Mouse (Mus musculus): Measurements from ENCODE around the gene Ltf.

The Ltf gene

DNA sequence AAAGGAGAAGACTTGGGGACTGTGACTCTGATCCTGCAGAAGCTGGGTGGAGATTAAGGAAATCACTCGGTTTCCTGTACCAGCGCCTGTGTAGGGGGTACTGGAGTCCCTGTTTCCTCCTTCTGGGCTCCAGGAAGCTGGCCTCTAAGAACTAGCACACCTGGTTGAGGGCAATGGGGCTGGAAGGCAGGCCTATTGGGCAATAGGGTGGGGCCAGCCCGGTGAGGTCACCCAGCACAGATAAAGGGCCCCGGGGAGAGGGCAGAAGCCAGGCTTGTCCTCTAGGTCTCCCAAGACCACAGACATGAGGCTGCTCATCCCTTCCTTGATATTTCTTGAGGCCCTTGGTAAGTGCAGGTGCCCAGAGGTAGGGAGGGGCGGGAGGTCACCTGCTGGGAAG is at the start of gene Ltf:
TSS of gene Ltf (plus strand) at position 250 of the 400 bp plus-strand sequence.
- DNase-seq (ENCODE audit: low spot score in 2 of 2), result no peak

- no peak for DNase-seq (ENCODE audit: low spot score in 2 of 2)
Measured at GRCm38 (mm10) chr9:110979411-110979810, 39.7 kb upstream of the Ltf start.

DNA sequence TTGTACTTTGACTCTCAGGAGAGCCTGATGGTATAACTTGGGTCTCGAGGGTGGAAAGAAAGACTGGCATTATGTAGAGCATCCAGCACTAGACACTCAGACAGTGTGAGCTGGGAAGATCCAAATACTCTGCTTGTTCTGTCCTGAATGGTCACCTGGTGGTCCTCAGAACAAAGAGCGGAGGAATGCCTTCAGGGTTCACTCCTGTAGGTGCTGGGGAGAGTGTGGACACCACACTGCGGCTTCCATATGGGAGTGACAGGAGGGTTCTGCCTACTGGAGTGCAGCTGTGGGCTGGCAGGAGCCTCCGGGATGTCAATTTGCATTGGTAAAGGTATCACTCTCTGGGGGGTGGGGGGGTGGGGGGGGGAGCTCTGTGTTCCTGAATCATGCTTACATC is 36.7 kb upstream of the Ltf start:
- no peak for DNase-seq (ENCODE audit: low spot score in 2 of 2)

DNA sequence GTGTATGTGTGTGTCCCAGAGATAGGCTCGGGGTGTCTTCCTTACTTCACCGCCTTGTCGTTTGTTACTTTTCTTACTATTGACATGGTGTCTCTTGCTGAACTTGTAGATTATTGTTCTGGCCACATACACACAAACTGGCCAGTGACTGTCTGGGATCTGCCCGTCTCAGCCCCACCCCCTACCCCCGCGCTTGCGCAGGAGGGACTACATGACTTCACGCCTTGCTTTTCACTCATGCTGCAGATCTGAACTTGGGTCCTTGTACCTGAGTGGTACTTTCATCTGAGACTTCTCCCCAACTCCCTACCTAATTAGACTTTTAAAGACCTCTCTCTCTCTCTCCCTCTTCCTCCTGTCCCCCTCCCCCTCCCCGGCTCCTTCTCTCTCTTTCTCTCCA is 35.0 kb upstream of the Ltf start:
- DNase-seq (ENCODE audit: low spot score in 2 of 2), result no peak

GRCm38 (mm10) chr9:110985541-110985940 is 33.5 kb upstream of the Ltf start:
- DNase-seq (ENCODE audit: low spot score in 2 of 2), result no peak

DNA sequence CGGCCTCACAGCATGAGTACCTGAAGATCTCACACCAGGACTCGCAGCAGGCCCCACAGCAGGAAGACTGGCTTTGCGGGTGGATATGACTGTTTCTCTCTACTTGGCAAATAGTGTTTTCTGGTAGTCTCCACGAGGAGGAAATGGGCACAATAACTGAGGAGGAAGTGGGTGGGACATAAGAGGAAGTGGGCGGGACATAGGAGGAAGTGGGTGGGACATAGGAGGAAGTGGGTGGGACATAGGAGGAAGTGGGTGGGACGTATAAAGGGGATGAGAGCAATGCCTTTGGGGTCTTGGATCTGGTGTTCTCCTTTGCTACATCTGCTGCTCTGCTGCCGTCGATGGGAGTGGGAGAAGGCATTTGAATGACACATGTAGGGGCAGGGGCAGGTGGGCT is 33.1 kb upstream of the Ltf start:
- DNase-seq (ENCODE audit: low spot score in 2 of 2), result no peak

- DNase-seq (ENCODE audit: low spot score in 2 of 2), result no peak
Measured at GRCm38 (mm10) chr9:110987331-110987730, 31.7 kb upstream of the Ltf start.

DNA sequence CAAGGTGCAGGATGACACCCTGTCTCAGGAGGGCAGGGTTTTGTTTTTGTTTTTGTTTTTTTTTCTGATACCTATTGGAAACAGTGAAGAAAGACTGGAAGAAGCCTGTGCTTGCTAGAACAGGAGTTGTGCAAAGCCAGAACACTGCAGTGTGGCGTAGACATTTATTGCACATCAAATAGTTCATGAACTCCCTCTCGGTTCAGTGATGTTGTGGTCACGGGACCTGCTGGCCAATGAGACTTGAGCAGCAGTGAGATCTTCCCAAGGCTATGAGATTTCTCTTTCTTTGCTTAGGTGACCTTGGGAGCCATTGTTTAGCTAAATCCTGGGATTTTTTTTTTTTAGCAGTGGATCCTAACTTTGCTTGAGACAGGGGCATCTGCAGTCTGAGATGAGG is 31.0 kb upstream of the Ltf start:
- no peak for DNase-seq (ENCODE audit: low spot score in 2 of 2)

DNA sequence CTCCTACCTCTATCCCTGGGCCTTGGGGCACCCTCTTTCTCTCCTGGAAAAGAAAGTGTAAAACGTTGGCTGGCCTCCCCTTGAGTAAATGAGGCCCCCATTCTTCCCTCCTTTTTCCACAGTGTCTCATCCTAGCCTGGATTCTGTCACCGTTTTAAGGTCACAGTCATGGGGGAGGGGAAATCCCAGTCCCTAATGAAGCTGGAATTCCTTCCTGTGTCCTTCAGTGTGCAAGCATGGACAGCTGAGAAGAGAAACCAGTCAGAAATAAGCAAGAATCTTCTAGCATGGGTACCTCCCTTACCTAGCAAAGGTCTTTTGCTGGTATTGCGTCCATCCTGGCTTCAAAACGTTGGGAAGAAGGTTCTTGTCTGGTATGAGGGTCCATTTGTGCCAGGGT is 29.9 kb upstream of the Ltf start:
- no peak for DNase-seq (ENCODE audit: low spot score in 2 of 2)

DNA sequence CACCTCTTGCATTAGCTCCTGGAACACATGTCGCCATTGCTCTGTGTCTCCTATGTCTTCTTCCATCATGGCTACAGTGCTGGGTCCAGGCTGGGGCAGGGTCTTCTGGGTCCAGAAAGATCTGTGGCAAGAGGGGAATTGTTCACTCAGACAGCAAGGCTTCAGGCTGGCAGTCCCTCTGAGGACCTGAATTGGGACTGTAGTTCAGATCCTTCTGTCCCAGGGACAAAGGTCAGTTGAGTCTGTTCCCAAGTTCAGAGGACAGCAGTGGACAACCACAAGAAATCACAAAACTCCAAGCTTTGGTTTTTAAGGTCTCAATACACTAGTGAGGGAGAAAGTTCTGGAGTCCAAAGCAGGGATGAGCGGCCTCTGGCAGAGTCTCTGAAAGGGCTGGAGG is 29.5 kb upstream of the Ltf start:
- DNase-seq (ENCODE audit: low spot score in 2 of 2), result no peak

GRCm38 (mm10) chr9:110990204-110990603 is 28.9 kb upstream of the Ltf start, which contains the start of gene Rtp3:
Gene Rtp3 (minus strand): TSS chr9:110990583.
- no peak for DNase-seq (ENCODE audit: low spot score in 2 of 2)

- DNase-seq (ENCODE audit: low spot score in 2 of 2), result no peak
Measured at GRCm38 (mm10) chr9:110993281-110993709, 25.8 kb upstream of the Ltf start.

DNA sequence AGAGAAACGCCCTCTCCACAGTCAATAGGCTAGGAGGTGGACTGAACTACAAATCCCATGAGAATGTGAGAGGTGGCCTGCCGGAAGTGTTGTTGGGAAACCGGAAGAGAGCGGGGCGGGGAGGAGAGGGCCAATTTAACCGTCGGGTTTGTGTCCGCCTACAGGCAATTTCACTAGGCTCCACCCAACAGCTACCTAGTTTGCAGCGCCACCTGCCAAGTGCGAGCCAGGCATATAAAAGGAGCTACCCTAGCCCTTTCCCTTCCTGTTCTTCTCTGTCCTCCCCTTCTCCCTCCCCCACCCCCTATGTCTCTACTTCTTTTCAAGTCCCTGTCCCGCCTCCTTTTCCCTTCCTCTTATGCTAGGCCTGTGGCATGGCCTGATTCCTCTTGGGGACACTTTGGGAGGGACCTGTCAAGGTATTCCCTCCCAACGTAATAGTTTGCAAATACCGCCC is 24.3 kb upstream of the Ltf start:
- DNase-seq (ENCODE audit: low spot score in 2 of 2), result peak; percentile 29 to 50

DNA sequence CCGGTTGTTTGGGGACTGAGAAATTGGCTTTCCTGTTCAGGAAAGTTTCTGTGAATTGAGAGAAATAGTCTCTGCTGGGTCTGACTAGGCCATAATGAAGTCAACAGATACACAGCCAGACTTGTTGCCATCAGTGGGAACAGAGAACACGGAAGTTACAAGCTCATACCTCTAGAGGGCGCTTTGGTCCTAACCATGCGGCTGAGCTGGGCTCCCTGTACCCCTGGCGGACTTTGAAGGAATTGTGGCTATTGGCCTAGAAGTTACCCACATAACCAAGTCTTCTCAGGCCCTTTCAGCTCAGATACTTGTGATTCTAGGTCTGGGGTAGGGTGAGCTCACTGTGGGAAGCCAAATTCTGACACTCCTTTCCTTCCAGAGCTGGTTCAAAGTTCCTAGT is 21.8 kb upstream of the Ltf start:
- DNase-seq (ENCODE audit: low spot score in 2 of 2), result peak; percentile 39 to 67

DNA sequence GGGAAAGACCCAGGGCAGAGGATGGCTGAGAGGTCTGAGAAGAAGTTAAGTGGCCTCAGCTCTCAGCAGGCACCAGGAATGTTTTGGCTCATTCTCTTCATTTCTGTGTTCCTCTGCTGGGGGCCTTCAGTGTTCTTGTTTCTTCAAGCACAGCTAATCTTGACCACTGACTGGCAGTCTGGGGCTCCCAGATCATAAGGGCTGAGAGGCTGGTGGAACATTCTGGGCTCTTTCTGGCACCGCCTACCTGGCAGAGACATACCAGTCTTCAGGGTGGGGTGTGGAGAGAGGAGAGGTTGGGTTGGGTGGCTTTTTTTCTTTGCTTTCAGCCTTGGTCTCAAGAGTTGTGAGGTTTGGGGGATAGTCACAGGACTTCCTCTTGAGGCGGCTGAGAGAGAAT is 20.0 kb upstream of the Ltf start:
- no peak for DNase-seq (ENCODE audit: low spot score in 2 of 2)

DNA sequence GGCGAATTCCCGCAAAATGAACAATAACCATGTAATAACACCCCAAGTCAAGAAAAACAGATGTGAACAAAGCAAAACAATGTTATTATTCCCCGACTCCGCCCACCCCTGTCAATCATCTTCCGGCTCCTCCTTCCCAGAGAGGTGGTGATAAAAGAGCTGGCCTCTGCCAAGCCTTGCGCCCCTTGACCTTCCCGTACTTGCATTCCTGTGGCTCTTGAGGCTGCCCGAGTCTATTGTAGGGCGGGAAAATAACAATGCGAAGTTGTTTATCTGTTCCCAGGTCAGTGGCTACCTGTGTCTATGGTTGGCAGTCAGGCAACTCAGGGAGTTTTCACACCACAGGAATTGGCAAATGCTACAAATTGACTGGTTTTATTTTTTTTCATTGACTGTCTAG is 19.2 kb upstream of the Ltf start:
- no peak for DNase-seq (ENCODE audit: low spot score in 2 of 2)

DNA sequence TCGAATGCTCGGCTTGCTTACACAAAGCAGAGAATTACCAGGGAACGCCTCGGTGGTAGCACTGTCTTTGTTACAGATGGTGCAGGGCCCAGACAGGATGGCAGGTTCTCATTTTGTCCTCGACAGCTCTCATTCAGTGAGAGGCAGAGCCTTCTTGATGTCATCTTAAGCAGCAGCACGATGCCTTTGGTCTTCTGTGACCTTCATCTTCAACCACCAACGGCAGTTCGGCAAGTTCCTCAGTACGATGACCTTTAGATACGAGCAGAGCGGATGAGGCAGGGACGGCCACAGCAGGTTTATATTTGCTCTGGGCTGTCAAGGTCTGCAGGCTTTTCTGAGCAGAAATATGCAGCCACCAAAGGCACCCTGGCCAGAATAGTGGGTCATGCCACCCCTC is 17.4 kb upstream of the Ltf start:
- DNase-seq (ENCODE audit: low spot score in 2 of 2), result no peak

GRCm38 (mm10) chr9:111003279-111003678 is 15.8 kb upstream of the Ltf start:
- no peak for DNase-seq (ENCODE audit: low spot score in 2 of 2)

GRCm38 (mm10) chr9:111006544-111006943 is 12.5 kb upstream of the Ltf start:
- no peak for DNase-seq (ENCODE audit: low spot score in 2 of 2)

- DNase-seq (ENCODE audit: low spot score in 2 of 2), result no peak
Measured at GRCm38 (mm10) chr9:111009763-111010162, 9.3 kb upstream of the Ltf start.

DNA sequence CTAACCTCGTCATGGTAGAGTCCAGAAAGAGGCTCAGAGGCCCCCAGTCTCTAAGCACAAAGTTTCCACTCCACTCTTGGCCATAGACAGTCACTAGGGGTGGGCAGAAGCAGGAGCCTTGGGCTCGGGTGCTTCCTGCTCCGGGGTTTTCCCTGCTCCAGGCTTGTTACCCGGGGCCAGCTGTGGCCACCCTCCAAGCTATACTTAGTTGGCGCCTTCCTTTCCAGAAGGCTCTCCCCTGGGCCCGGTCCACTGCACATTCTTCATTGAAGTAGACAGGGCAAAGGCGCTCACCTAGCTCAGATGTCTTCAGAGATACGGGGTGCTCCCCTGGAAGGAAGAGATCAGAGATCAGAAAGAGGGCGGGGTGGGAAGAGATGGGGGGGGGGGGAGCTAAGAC is 7.5 kb upstream of the Ltf start:
- DNase-seq (ENCODE audit: low spot score in 2 of 2), result no peak

DNA sequence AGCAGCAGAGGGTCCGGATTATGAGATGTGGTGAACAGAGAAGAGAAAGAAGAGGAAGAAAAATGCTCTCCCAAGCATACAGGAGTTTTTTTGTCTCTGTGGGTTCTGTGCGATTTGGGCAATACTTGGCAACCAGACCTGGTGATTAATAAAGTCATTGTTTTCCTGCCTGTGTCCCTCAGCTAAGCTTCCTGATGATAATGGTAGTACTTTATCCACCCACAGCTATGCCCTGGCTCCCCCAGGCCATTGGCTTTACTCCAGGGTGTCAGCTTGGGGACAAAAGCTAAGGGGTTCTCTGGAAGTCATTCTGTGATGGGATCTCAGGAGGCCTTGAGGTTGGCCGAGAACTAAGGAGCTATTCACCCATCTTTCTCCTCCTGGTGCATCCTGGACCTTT is 7.0 kb upstream of the Ltf start:
- no peak for DNase-seq (ENCODE audit: low spot score in 2 of 2)

- DNase-seq (ENCODE audit: low spot score in 2 of 2), result no peak
Measured at GRCm38 (mm10) chr9:111015658-111016057, 3.4 kb upstream of the Ltf start.

DNA sequence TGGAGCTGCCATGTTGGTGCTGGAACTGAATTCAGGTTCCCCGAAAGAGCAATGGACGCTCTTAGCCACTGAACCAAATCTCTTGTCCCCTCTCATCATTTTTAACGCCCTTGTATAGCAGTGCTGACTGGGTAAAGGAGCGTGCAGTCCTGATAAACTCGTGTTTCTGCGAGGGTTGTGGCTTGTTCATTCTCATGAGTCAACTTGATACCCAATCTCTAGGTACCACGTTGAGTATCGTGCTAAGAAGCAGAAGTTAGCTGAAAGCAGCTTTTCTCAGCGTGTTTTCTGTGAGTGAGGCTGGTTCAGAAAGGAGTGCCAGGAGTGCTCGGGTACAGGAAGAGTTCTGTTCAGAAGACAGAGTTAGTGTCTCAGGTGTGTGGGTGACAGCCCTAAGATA is 7.7 kb downstream of the Ltf start:
- no peak for DNase-seq (ENCODE audit: low spot score in 2 of 2)

DNA sequence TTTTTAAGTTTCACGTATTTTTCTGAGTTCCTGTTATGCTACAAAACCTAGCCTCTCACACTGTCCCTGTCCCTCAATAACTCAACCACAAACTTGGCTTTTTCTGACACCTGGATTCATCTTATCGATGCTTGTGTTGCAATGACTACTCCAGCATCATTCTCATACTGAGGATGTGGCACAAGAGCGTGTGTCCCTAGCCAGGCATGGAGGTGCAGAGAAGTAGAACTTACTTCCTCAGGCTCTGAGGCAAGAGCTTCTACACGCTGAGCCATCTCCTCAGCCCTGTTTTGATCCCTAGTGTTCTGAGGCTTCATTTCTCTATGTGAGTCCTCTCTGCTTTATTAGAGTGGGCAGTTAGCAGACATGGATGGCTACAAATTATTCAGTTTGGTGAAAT is 14.6 kb downstream of the Ltf start:
- DNase-seq (ENCODE audit: low spot score in 2 of 2), result no peak

Measured in frontal cortex, postnatal 25 days (tissue).